Mouse (Mus musculus) olfactory bulb, adult 2 months (tissue): ENCODE results near the gene Crbn.

Source experiments
- CTCF ChIP-seq: fragments of 200-500 bp; IDR thresholded peaks from 2 replicates; pipeline ENCODE4 v1.5.1; 2012; ENCODE audit warnings: low read depth, mild to moderate bottlenecking, low read length, moderate library complexity; ENCODE audit not compliant: insufficient read depth
- POLR2A ChIP-seq: fragments of 200-500 bp; IDR thresholded peaks from 2 replicates; pipeline ENCODE4 v1.6.1; 2012; ENCODE audit warnings: mild to moderate bottlenecking, low read depth, low read length, moderate library complexity; ENCODE audit not compliant: insufficient read depth

DNA sequence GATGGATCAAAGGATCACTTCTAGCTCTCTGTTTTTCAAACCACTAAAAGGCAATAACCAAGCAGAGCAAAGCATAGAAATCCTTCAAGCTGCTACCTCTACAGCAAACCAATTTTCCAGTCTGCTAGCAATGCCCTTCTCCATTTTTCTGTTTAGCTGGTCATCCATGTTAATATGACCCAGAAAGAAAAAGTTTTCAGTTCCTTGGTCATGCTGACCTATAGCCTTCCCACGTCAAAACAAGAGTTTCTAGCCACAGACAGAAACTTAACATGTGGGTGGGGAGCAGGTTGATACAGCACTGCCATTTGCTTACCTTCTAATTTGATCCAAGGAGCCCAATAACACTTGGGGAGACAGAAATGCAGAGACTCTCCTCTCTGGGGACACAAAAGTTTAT lies 40.3 kb upstream of the Crbn start:
- TF ChIP-seq CTCF (no peak), POLR2A (no peak)
